Mouse (Mus musculus) c-Kit-negative CD71-positive TER-119-positive erythroid progenitor cells, embryonic 14.5 days (primary cell): ENCODE results near the gene Myt1l.

Experiments
- DNase-seq: peaks from one replicate; pipeline ENCODE4 v3.0.0-alpha.2; 2013; ENCODE audit warnings: low read depth, low spot score

Gene Myt1l

DNA sequence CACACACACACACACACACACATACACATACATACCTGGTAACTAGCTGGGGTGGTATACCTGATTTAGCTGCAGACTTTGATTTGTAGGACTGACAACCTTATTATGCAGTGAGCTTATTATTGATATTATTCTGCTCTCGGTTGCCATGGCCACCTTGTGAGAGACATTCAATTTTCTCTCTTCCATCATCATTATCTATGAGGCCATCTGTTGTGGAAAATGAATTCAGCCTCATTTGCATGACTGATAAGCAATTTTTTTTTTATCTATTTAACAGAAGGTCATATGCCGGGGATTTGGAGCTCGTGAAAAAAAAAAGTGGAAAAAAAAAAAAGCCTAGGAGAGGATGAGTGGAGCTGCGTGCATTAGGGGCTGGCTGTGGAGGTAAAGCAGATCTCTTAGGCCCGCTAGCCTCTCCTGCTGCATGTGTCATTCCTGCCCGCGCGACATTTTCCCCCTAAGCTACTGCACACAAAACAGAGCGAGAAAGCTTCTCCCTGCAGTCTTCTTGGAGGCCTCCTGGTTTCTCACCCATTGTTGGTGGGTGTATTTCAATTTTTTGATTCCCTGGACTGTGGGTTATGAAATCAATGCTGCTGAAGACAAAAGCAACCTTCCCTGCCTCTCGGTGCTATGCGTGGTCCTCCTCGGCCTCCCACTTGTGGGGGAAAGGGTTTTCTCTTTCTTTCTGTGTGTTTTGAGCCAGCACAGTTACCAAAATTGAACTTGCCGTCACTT, at the start of gene Myt1l:
Myt1l (plus strand) TSS at position 354 of the 741 bp plus-strand sequence.
- DNase-seq, result no peak

DNA sequence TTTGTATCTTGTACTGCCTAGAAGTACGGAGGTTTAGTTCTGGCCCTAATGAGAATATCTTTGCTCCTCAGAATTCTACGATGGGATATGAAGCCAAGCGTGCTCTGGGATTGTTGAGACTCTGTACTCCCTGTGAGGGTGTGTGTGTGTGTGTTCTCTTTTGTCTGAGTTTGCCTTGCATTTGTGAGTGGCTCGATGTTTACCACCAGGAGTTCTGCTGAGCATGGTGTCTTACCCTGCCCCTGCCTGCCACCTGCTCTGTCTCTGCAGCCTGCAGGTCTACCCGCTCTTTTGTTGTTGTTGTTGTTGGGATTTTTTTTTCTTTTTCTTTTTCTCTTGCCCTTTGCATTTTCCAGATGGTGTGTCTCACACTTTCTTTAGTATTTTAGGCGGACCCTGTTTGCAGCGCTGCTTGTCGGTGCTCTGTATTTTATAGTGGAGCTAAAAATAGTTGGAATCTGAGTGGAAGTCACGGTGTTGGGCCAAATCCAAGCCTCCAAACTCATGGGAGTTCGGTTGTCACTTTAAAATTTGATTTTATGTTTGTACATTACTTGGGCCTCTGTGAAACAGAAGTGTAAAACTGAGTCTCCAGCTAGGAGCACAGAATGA, 41.7 kb upstream of the Myt1l start:
- DNase-seq, result no peak

DNA sequence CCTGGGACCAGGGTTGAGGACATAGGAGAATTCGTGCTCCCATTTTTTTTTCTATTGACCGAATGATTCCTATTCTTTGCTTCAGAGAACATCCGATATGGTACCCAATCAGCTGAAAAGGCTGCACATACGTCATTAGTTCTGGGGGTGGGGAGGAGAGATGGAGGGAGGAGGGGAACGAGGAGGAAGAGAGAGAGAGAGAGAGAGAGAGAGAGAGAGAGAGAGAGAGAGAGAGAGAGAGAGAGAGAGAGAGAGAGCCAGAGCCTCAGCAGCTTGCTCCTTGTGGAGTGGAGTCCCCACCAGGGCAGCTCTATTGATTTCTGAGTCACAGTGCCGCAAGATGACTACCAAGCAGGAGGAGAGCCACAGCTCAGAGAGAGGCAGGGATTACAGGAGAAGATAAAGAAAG, 1.9 kb upstream of the Myt1l start:
- no peak for DNase-seq

DNA sequence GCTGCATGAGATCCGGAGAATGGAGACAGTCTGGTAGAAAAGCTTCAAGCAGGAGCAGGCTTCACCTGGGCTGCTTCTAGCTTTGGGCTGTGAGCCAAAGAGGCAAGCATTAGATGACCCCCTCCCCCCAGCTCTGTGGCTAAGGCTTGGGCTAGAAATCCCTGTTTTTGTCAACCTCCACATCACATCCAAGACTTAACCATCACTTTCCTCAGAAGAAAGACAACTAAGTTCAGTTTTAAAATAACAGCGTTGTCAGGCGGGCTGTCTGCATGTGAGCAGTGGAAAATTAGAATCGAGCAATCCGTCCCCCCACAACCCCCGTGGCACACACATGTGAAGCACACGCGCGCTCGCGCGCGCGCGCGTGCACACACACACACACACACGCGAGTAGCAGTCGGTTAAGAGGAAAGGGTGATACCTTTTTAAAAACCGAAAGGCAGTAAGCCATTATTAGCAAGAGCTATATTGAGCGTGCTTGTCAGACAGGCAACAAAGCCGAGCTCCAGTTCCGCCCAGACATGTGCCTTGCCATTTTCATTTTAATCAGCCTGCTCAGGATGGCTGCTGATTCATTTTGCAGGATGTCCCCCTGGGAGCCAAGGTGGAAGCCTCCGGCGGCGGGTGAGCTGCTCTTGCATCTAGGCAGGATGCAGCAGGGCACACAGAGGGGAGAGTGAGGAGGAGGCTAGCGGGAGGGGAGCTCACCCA, 979 bp upstream of the Myt1l start:
- no peak for DNase-seq

DNA sequence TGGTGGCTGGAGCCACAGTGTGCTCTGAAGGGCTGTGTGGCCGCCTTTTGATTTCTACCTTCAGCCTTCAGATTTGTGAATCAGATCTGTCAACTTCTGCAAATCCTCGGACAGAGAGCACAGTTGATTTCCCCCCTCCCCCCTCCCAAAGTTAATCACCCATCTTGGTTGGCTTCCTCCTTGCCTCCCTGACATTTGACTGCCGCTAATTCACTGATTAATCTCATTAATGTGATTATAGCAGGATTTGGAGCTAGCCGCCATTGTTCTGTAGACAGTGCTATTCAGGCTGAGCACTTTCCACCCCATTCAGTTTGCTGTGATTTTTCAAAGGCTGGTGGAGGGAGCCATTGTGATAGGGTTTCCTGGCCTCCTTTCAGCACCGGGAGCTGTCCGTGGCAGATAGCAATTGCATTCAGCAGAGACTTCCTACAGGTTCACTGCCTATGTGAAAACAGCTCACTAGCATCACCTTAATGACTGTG, 2.1 kb downstream of the Myt1l start:
- DNase-seq, result no peak

DNA sequence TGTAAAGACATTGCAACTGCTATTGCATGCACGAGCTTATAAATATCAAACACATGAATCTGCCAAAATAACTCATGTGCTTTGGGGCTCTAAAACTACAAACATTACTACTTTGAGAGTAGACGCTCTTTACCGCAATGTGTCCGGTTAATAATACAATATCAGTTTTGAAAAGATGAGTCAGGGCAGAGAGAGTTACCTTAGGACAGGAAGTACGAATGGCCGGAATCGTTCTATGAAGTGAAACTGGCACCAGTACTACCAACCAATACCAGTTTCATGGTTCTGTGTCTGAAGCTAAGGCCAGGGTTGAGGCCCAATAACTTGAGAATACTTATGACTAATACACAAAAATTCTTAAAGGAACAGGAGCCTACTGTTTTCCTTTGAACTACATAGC, 2.6 kb downstream of the Myt1l start:
- no peak for DNase-seq

DNA sequence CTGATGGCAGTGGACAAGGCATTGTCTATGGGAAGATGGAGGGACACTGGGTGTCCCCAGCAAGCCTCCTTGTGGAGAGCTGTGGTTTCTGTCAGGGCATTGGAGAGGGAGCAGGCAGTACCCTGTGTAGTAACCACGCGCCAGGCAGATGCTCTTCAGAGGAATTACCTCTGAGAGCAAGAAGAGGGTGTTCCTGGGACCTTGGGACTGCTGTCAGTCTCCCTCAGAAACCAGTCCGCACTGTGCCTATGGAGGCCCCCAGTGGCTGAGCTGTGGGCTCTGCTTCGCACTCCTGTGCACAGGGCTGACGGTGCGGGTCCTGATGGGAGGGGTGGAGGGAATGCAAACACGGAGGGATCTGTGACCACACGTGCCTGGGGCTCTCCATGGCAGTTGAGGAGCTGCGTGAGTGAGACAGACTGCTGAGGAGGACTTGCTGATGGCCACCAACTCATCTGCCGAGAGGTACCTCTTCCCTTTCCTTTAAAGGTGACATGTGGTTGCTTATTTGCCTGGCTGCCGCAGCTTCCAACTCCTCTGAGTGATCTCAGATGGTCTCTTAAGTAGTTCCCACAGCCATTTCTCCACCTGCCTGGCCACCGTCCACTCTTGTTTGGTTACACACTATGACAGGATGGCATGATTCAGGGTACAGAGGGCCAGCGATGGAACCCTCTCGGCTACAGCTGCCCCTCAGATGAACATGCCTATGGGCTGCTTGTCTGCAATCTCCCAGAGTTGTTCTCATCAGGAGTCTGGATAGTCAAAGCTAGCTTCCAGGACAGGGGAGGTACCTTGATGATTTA, 5.1 kb downstream of the Myt1l start:
- DNase-seq, result no peak

DNA sequence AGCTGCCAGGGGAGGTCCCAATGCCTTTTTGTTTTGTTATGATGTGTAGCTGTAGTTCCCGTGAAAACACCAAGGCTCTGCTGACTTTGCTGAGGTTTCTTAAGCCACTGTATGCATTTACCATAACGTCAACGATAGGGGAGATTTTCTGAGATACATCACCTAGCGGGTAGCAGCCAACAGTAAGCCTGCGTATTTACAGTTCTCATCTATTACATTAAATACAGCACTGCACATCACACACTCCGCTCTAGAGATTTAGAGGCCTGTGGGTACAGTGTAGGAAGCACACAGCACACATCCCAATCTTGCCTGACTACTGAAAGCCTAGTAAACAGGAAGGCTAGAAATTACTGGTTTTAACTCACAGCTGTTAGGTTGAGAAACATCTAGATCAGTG, 6.1 kb downstream of the Myt1l start:
- no peak for DNase-seq

DNA sequence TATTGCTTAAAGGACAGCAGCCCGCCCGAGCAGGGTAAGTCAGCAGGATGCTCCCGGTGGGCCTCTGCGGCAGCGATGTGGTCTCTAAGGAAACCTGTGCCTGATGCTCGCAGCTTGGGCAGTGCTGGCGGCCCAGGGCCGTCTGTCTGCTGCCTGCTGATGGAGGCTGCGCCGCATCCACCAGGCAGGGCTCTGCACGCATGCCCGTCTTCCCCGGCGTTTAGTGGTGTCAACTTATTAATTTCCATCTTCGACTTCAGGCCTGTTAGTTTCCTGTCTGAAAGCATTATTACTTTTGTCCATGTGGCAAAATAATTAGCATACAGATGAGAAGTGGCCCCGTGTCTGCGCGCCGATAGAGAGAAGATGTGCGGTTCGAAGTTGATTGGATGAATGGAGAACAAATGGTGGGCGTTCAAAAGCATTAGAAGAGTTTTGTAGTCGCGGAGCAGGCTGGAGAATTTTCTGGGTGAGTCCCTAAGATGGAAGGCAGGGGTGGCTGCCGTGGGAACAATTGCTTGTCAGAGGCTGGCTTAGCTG, 6.6 kb downstream of the Myt1l start:
- DNase-seq, result no peak

DNA sequence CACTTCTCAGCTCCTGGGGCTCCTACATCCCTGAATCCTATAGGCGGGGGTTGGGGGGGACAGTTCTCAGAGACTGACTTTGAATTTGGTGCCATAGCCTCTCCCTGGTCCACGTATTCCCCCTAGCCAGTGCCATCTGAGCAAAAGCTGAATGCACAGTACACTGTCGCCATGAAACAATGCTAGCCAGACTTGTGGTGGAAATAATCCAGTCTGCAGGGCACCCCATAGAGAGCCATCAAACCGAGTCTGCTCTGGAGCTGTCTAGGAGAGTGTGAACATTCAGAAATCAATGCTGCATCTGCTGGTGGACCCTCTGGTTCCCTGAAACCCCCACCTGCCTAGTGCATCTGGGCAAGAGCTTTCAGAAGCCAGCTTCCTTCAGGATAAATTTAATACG, 9.7 kb downstream of the Myt1l start:
- no peak for DNase-seq

DNA sequence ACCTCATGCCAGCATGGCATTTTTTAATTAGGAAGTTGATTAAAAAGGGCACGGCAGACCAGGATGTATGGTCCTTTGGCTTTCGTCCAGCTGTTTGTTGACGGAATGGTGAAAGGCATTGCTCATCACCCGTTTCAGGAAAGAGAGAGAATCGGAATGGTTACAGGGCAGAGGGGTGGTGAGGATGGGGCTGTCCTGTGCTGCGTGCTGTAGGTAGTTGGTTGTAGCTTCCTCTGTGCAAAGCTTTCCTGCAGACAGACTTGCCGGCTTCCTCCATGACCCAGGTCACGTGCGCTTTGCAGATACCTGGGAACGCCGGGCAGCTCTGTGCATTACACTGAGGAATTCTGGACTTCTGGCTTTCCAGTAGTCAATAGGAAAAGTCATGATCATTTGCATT, 10.3 kb downstream of the Myt1l start:
- DNase-seq, result no peak

DNA sequence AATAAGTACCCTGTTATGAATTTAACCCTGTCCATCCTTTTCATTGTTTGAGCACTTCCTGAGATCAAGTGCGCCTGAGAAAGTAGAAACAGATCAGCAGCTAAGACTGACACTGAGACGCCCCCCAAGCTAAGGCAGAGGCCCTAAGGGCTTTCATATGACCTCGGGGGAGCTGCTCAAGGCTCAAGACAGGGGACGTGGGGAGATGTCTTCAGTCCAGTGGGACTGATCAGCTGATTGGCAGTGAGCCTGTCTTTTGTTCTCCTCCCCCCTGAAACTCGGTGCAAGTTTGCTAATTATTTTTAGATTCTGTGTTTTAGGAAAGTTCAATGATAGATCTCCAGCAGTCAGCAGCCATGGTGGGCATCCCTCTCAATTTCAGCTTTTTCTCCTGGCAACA, 10.9 kb downstream of the Myt1l start:
- DNase-seq, result no peak

DNA sequence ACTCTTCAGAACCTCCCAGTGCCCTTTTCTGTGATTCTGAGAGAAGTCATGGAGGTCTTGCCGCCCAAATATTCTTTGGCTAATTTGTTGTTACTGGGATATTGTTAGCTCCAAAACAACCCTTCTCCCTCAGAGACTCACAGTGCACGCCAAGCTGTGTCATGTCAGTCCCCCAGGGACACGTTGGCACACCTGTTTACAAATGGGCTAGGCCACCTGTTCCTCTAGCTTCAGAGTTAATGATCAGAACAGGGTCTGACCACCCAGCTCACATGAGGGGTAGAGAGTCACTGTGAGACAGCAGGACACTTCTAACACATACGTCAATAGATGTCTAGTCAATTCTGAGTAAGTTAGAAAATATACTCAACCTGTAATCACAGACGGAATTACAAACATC, 12.6 kb downstream of the Myt1l start:
- DNase-seq, result no peak

DNA sequence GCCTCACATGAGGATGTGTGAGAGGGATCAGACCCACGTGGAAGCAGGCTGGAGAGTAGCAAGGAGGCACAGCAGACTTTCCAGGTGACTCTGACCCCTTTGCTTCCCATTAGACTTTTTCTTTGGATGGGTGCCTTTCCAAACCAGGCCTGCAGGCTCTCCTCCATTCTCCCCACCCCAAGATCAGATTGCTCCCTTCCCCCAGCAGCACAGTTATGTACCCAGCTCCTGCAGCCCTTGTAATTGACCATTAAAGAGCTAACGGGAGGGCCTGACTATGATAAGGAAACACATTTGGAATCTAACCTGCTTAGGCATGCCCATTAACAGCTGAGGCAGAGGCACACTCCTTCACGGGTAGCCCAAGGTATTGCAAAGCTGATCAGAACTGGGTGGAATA, 17.9 kb downstream of the Myt1l start:
- no peak for DNase-seq

DNA sequence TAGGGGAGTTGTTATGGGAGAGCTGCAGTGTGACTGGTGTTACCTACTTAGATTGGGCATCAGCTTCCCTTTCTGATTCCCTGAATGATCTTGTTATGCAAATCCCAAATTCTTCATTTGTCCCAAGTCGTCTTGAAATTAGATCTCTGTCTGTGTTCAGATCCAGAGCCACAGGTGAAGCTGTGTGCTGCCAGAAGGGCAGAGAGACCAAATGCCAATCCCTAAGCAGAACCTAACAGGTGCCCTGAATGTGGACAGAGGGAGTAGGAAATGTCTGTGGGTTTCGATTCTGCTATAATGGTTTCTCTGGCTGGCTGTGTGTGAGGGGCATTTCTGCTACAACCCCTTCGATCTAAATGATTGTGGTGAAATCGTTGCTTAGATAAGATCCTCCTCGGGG, 18.9 kb downstream of the Myt1l start:
- DNase-seq, result no peak

DNA sequence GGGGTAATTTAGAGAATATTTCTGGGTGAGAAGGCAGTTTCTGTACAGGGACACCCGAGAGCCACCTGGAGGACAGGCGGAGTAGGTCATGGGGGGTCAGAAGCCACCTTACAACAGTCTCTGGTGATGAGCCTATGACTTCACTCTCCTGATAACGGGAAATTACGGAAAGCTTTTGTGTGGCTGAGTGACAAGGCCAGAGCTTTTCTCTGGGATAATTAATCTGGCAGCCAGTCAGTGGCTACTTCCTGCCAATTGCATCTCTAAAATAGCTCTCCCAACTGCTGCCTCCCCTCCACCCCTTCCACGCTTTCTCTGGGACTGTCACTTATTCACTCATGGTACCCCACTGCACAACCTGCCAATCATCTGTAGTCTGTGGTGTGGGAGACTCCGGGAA, 19.6 kb downstream of the Myt1l start:
- no peak for DNase-seq

DNA sequence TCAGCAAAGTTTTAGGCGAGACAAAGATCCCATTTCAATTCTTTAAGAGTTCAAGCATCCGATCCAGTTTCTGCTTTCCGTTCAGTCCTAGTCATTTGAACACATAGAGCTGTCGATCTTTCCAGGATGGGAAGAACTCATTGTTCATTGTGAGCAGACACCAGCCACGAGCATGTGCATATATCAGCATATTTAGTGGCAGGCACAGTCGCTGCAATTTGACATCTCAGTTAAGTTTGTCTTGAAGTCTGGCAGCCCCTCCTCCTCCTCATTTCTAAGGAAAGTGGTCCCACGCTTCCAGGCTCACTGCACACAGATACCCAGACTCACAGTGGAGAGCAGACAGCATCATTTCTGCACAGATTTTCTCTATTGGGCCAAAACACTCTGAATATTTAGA, 25.0 kb downstream of the Myt1l start:
- no peak for DNase-seq

DNA sequence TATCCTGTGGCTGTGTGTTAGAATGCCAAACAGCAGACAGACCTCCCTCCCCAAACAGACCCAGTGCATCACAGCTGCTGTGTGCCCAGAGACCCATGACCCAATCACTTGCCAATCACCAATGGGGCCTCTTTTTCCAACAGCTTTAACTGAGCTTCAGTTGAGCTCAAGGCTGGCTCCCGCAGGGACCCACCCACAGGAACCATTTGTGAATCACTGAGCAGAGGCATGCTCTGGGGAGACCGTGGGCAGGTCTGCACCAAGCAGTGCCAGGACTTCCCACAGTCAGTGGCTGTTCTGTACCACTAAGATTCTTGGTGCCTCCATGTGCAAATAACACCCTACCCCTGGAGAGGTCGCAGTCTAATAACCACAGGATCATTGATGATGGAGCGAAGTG, 27.5 kb downstream of the Myt1l start:
- DNase-seq, result no peak

DNA sequence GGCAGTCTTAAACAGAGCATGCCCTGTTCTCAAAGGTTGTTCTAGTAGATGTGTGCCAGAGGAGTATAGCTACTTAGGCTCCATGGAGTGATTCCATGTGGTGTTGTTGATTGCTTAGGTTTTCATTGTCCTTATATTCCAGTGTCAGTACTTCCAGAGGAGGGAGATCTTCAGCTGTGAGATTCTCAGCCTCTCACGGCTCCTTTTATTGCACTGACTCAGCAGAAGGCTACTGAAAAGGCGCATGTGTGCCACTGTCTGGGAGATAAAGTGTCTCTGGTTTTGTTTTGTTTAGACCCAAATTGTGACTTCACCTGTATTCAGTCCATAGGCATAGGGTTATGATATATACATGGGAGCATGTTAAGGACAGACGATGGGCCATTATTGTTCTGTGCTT, 28.2 kb downstream of the Myt1l start:
- DNase-seq, result no peak

DNA sequence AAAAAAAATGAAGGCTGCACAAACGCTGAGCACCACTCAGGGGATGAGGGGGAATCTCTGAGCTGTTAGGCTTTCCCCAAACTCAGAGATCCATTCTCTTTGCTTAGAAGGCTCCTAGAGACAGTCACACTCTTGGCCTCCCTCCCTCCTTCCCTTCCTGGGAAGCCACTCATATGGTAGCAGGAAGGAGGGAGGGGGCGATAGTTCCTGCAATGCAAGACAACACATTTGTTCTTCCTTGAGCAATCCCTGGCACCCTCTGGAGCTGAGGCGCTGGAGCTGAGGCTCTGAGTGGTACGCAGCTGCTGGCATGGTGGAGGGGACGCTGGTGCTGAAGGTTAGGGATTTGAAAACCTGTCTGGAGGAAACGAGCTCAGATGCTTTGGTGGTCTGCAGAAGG, 28.7 kb downstream of the Myt1l start:
- DNase-seq, result no peak

DNA sequence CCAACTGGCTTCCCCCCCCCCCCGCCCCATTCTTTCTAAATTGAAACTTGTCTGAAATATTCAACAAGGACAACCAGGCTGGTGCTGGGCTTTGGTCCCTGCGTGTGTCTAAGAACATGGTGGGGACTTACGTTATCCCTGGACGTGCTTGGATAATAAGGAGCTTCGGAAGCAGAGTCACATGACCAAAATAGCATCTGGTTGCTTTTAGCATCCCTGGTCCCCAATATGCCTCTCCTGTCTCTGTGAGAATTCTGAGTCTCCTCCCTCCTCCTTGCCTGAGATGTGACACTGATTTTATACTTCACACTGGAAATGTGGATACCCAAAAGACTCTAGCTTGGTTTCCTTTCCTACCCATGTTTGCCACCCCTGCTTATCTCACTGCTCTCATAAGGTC, 31.6 kb downstream of the Myt1l start:
- DNase-seq, result no peak

DNA sequence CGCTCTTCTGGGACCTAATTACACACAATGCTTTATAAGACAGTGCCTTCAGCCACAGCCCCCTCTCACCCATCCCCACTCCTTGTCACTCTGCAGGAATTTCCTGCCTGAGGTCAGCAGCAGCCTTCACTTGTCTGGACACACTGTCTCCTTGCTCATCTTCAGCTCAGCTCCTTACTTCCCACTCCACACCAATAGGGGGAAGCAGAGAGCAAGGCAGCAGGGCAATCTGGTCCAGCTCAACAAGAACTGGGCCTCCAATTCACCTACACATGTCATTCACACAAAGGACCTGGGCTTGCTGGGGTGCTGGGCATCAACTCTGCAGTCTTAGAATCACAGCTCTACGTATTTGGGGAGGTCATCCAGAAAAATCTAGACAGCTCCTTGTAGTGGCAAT, 33.0 kb downstream of the Myt1l start:
- DNase-seq, result no peak
